Mouse (Mus musculus): ENCODE measurements around the gene Msmb.
"Not testable (repeated sequence)": the region's sequence is repeated elsewhere in the genome, so short reads cannot be mapped to it uniquely, and the experiment has no call there.

Gene Msmb

DNA sequence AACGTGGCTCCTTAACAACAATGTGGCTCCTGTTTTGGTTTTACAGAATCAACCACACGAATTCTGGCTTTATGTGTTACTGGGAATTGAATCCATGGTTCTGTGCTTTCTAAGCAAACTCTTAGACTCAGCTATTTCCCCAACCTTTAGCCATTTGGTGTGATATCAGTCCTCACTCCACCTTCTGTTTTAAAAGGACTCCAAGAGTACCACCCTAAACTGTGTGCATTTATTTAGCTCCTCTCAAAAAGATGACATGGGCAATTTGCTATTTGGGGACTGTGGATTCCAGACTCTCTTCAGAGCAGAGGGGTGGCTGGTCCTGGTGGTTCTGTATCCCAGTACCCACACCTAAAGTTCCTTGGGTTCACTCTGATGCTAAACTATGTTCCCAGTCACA is 4.8 kb downstream of the Msmb start:
- no peak for DNase-seq

DNA sequence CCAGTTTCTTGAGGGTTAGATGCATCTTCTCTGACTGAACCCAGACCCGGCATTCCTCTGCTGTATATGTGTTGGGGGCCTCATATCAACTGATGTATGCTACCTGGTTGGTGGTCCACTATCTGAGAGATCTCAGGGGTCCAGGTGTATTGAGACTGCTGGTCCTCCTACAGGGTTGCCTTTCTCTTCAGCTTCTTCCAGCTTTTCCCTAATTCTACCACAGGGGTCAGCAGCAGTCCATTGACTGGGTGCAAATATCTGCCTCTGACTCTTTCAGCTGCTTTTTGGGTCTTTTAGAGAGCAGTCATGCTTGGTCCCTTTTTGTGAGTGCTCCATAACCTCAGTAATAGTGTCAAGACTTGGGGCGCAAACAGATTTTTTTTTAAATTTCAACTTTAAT is 9.0 kb downstream of the Msmb start:
- DNase-seq: no peak

- DNase-seq: peak; percentile 27 to 33
Observed at GRCm38 (mm10) chr14:32152243-32152965, 10.6 kb downstream of the Msmb start.

DNA sequence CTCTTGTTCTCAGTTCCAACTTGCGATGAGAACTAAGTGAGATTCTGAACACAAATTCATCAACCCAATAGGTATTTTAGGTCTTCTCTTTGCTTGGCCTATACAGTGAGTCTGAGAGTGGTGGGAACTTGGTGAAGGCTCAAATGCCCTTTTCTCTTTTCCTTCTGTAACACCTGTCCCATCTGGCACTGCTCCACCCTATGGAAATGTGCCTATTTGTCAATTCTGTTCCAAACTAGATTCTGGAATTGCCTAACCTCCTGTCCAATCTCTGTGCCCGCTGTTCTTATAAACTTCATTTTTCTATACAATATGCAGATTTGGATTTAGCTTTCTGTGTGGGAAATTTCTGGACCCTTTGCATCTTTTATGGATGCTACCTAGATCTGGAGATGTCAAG is 11.3 kb downstream of the Msmb start:
- peak; percentile 36 to 47 for DNase-seq

GRCm38 (mm10) chr14:32154758-32155157 is 12.9 kb downstream of the Msmb start:
- DNase-seq: no peak

GRCm38 (mm10) chr14:32159150-32159670 is 17.4 kb downstream of the Msmb start:
- peak in 1 of 2 experiments; percentile 14 for DNase-seq

DNA sequence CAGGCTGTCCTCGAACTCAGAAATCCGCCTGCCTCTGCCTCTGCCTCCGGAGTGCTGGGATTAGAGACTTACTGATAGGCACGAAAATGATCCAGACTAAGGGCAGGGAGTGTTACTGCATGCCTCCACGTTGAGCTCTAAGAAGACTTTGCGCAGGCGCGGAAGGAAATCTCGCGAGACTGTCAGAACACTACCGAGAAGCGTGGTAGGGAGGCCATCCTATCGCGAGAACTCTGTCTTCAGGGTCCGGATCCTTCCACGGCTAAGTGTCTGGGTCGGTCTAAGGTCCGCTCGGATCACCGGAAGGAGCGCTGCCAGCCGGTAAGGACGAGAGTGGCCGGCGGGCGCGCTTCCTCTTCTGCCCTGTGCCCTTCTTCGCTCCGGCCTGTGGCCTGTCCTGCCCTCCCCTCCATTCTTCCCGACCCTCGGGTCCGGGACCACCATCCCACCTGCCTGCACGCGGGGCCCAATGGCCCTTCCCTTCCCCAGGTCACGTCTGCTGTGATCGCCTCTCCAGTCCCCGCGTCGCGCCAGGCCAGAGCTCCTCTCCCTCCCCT is 17.9 kb downstream of the Msmb start, which contains the start of gene Ncoa4:
TSS of gene Ncoa4 (plus strand) at position 176 of the 557 bp plus-strand sequence.
- DNase-seq: peak; percentile 99

GRCm38 (mm10) chr14:32160563-32160962 is 18.7 kb downstream of the Msmb start:
- peak in 1 of 2 experiments; percentile 12 for DNase-seq

GRCm38 (mm10) chr14:32161090-32161885 is 19.5 kb downstream of the Msmb start:
- DNase-seq: no peak

DNA sequence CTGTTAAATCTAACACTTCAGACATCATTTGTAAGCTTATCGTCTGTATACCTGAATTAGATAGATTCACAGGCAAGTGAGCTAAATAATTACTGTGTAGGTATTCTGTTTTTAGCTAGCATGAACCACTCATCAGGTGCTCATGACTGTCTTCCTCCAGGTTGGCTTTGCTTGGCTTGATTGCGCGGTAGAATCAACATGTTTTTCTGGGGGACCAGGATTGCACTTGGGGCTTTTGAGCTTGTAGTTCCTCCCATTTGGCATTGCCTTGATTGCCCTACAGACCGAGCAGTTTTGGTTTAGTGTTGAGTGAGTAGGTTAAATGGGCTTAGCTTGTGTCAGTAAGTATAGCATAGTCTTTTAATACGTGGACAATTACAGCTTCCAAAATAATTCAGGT is 20.4 kb downstream of the Msmb start:
- DNase-seq: no peak

- no peak for DNase-seq
Observed at GRCm38 (mm10) chr14:32163203-32163888, 21.5 kb downstream of the Msmb start.

GRCm38 (mm10) chr14:32164173-32165051 is 22.6 kb downstream of the Msmb start:
- DNase-seq: no peak

GRCm38 (mm10) chr14:32165278-32166061 is 23.6 kb downstream of the Msmb start:
- DNase-seq: peak; percentile 91 to 94

GRCm38 (mm10) chr14:32166062-32166441 is 24.2 kb downstream of the Msmb start:
- no peak for DNase-seq

DNA sequence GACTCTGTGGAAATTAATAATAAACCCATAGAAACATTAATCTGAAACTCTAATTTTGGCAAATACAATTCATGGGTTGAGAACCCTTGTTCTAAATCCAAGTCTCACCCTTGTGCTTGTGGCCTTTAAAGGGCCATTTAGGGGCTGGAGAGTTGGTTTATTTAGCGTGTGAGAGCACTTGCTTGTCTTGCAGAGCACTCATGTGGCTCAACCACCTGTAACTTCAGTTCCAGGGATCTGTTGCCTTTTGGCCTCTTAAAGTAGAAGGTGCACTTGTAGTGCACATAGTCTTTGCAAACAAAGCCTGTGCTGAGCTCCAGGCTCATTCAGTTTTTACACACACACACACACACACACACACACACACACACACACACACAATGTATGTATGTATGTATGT is 25.0 kb downstream of the Msmb start:
- DNase-seq: no peak

- DNase-seq: no peak
Observed at GRCm38 (mm10) chr14:32167326-32167725, 25.5 kb downstream of the Msmb start.

DNA sequence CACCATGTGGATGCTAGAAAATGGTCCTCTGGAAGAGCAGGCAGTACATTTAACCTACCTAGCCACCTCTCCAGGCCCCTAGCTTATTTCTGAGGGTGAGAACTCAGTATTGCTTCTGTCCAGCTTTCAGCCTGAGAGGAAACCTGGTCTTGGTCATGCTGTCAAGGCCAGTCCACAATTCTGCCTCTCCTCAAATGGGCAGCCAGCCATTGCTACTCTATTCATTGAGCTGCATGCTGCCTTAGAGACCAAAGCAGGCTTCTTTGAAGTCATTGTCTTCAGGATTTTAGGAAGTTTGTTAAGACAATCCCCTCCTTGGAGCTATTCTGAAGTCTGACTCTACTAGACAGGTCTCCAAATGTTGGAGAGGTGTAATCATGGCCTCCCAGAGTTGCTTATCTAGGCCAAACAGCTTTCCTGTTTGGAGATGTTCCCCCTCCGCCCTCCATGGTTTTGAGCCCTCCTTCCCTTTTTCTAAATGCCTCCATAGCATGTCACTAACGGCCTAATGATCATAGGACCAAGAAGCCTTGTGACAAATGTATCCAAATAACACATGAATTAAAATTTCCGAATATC is 26.9 kb downstream of the Msmb start:
- DNase-seq: no peak

GRCm38 (mm10) chr14:32170137-32170536 is 28.3 kb downstream of the Msmb start:
- no peak for DNase-seq

DNA sequence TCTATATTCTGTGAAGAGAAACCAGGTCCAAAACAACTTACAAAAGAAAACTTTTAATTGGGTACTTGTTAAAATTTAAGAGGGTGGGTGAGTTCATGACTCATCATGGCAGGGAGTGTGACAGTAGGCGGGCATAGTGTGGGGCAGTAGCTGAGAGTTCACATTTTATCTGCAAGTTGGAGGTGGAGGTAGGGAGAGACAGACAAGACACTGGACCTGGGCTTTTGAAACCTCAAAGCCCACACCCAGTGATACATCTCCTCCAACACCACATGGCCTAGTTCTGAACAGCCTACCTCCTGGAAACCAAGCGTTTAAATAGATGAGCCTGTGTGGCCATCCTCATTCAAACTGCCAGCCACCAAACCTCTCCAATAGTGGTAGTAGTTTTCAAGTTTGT is 33.5 kb downstream of the Msmb start:
- no peak for DNase-seq

- DNase-seq: not testable (repeated sequence)
Observed at GRCm38 (mm10) chr14:32176590-32176989, 34.8 kb downstream of the Msmb start.

All from cerebellum, postnatal 10 days (tissue).